Mouse (Mus musculus) brain, embryonic 14.5 days (tissue): ENCODE measurements around the gene Il27ra.

ENCODE experiments used
- CTCF ChIP-seq: fragments of 200-500 bp; IDR thresholded peaks from 2 replicates; pipeline ENCODE4 v1.5.1; 2012; ENCODE audit warnings: inconsistent platforms, mild to moderate bottlenecking, moderate library complexity, borderline replicate concordance; ENCODE audit not compliant: insufficient read depth, insufficient read length; ENCODE audit errors: extremely low read depth
- POLR2A ChIP-seq: fragments of 200-500 bp; IDR thresholded peaks from 2 replicates; pipeline ENCODE4 v1.6.1; 2012; ENCODE audit warnings: mild to moderate bottlenecking, inconsistent platforms, borderline replicate concordance; ENCODE audit not compliant: poor library complexity, insufficient read depth, insufficient read length, severe bottlenecking; ENCODE audit errors: extremely low read depth

DNA sequence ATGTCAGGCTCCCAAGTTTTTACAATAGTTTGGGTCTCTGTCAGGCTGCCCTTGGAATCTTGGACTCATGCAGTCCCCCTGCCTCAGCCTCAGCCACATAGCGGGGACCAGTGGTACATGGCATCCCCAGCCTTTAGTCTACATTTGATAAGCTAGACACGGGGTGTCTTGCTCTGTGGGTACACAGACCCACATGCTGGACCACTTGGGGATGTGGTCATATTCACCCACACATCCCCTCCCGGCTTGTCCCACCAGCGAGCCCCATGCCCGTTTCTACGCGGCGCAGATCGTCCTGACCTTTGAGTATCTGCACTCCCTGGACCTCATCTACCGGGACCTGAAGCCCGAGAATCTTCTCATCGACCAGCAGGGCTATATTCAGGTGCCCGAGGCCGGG lies 52.2 kb downstream of the Il27ra start:
- TF ChIP-seq CTCF (no peak), POLR2A (no peak)
